Mouse (Mus musculus): ENCODE measurements around the gene Capn2. TPM values are rescaled to one million over a fixed set of nuclear protein-coding genes. Genes with fewer than 3 reads are reported as not detected.

The Capn2 gene
- total RNA-seq, 2 experiments from 2014 or later, result 63.2 to 68.1 TPM

DNA sequence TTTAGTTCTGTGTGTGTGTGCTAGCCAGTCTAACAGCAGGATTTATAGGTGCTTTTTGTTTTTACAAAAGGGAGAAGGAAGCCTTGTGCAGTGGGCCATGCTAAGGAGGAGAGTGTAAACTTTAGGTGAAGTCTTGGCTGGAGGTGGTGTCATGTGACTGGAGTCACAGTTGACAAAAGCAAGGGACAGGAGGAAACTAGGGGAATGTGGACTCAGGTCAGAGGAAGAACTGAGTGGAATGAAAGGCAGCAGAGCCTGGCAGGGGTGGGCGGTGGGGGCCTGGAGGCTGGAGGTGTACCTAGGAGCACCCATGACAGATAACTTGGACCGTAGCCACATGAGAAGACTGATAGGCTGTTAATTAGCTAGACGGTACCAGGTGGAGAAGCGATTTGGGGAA, 52.1 kb downstream of the Capn2 start:
- DNase-seq (ENCODE audit: low spot score in 2 of 2), result no peak

DNA sequence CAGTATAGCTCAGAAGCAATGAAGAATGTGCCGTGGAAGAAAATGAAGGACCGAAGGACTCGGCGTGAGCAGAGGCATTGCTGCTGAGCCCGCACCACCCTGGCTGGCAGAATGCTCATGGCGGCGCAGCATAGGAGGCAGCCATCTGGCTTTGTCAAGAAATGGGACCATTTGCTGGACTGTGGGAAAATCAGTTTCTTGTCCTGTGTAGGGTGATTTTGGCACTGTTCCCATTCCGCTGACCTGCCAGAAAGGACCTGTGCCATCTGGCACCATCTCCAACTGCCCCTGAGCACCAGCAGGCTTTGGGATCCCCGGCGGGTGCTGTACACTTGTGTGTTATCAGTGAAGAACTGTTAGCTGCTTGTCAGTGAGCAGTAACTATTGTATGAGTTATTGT, 55.6 kb downstream of the Capn2 start:
- DNase-seq (ENCODE audit: low spot score in 2 of 2), result peak in 1 of 2 experiments; percentile 38

DNA sequence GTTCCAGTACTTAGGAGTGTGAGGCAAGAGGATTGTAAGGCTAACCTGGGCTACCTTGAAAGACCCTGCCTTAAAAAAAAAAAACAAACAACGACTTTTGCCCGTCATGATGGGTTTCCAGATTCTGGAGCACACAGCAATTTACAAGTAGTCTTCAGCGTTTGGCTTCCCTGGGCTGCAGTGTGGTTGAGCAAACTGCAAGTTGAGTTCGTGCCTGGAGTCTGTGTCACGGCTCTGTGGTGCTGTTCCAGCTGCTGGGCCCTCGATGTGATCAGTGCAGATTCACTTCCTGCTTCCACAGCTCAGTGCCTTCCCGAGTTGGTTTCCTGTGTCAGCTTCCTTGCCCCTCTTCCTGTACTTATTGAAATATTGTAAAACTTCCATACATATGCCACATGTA, 56.1 kb downstream of the Capn2 start:
- no peak for DNase-seq (ENCODE audit: low spot score in 2 of 2)

DNA sequence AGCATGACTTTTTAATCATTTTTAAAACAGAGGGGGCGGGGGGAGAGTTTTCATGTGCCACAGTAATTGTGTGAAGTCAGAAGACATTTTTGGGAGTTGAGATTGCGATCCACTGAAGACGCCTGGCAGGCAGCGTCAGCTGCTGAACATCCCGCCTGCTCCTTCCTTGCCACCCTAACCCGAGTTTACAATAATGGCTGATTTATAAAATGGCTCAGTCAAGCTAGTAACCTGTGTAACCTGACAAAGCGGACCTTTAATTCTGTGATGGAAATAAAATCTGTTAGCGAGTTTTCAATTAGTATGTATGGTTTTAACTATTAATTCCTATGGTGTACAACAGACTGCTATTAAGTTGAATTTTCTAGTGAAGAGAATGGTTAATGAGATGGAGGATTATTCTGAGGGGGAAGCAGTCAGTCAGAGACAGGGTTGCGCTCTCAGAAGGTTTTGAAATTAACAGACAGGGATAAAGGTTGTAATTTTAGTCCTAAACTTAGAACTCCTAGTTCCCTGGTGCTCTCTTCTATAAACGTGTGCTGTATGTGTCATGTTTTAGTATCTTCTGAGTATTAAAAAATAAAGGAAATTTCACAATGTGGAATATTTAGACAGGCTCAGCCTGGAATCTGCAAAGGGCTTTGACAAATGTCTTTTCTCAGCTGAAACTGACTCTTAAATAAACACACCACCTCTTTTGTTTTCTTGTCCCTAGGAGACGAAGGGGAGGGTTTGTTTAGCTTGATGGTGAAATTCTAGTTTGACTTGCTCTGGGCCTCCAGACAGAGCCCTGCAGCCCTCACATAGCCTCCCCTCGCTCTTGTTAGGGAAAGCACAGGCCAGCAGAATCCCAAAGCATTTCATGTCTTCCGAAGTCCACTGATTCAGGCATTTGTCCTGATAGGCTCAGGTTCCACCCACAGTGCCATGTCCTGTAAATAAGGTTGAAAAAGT, 56.8 kb downstream of the Capn2 start:
- no peak for DNase-seq (ENCODE audit: low spot score in 2 of 2)

DNA sequence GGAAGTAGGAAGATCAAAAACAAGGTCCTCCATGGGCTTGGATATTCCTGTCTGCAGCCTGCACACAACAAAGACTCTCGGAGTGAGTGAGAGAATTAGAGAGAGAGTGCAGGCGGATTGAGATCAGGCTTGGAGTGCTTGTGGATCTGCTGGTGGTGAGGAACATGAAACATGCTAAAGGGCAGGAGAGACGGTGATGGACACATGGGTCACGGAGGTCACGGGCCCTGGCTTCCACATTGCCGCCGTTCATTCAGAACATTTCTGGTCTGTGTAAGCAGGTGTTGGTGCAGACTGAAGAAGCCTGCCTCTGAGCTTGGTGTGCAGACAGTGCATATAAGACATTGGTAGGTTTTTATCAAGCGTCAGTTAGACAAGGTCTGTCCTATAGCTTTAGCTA, 58.0 kb downstream of the Capn2 start:
- DNase-seq (ENCODE audit: low spot score in 2 of 2), result no peak

DNA sequence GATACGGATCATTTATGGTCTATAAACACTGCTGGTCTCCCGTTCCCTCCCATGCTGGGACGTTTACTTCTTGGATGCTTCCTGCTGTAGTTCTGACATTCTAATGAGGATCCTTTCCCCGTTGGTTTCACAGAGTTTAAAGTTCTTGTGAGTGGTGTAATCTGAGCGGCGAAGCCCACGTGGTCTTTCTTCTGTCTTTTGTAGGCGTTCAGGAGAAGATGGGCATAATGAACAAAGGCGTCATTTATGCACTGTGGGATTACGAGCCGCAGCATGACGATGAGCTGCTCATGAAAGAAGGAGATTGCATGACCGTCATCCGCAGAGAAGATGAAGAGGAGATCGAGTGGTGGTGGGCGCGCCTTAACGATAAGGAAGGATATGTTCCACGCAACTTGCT, 58.9 kb downstream of the Capn2 start:
- no peak for DNase-seq (ENCODE audit: low spot score in 2 of 2)

DNA sequence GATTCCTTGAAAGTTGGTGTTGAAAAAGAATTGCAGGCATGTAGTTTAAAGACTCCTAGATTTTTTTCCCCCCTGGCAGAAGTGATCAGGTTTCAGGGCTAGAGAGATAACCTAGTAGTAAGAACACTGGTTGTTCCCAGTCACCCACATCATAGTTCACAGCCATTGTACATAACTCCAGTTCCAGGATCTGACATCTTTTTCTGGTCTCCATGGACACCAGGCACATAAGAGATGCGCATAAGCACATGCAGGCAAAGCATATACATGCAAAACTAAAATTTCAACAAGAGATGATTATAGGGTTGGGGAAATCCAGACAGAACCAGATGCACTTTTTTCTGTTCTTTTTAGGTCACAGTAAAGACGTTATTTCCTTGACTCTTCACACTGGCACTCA, 62.3 kb downstream of the Capn2 start:
- no peak for DNase-seq (ENCODE audit: low spot score in 2 of 2)

DNA sequence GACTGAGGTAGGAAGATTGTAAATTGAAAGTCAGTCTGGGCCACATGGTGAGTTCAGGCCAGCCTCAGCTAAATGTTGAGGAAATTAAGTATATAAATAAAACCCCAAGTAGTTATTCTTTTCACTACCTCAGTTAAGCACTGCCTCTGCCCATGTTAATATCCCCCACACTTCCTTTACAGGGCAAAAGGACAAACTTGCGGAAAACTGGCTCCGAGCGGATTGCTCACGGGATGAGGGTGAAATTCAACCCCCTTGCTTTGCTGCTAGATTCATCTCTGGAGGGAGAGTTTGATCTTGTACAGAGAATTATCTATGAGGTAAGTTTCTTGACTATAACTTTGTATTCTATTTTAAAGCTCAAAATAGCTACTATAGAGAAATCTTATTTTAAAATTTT, 64.9 kb downstream of the Capn2 start:
- no peak for DNase-seq (ENCODE audit: low spot score in 2 of 2)

DNA sequence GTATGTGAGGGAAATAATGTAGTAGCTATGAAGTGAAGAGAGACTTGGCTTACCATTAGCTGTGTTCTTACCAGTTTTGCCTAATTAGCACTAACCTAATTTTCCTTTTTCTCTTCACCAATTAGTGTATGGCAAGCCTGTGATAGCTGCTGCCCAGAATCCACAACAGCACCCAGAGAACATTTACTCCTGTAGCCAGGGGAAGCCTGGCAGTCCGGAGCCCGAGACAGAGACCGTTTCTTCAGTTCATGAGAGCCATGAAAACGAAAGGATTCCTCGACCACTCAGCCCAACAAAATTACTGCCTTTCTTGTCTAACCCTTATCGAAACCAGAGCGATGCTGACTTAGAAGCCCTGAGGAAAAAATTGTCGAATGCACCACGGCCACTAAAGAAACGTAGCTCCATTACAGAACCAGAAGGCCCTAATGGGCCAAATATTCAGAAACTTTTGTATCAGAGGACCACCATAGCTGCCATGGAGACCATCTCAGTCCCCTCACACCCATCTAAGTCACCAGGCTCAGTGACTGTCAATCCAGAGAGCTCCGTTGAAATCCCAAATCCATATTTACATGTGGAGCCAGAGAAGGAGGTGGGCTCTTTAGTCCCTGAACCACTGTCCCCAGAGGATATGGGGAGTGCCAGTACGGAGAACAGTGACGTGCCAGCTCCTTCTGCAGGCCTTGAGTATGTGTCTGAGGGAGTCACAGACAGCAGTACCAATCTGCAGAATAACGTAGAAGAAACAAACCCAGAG, 69.0 kb downstream of the Capn2 start:
- no peak for DNase-seq (ENCODE audit: low spot score in 2 of 2)

DNA sequence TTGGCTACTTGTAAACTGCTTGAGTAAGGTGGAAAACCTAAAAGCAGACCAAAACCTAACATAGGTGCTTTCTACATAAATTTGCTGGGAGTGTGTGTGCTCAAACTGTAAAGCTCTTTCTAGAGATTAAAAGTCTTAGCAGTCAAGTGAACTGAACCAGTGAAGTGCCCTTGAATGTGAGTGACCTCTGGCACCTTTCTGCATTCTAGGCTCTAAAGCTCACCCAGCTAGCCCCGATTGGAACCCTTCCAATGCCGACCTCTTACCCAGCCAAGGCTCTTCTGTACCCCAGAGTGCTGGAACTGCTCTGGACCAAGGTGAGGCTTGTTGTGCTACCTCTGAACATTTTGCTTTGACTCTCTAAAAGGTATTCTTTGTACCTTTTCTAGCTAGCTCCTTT, 73.3 kb downstream of the Capn2 start:
- DNase-seq (ENCODE audit: low spot score in 2 of 2), result no peak

DNA sequence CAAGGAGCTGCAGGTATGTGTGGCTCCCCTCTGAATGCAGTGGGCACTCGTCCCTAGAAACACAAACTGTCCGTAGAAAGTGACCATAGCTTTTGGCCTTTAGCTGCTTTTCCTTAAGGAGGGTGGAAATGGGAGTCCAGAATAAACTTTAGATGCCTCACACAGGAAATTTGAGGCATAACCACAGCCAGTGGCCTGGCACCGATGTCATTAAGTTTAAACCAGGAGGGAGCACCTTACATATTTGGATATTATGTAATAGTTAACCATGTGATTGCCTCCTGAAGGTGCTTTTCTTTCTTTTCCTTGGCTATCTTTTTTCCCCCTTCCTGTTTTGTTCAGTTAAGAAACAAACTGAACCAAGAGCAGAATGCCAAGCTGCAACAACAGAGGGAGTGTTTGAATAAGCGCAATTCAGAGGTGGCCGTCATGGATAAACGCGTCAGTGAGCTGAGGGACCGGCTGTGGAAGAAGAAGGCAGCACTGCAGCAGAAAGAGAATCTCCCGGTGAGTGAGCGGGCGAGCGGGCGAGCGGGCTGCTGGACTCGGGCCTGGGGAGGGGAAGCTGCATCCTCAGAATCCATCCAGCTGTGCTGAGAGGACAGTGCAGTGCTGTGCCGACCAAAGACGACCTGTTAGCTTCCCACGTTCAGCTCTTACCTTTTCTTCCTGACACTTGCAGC, 75.5 kb downstream of the Capn2 start:
- DNase-seq (ENCODE audit: low spot score in 2 of 2), result no peak

DNA sequence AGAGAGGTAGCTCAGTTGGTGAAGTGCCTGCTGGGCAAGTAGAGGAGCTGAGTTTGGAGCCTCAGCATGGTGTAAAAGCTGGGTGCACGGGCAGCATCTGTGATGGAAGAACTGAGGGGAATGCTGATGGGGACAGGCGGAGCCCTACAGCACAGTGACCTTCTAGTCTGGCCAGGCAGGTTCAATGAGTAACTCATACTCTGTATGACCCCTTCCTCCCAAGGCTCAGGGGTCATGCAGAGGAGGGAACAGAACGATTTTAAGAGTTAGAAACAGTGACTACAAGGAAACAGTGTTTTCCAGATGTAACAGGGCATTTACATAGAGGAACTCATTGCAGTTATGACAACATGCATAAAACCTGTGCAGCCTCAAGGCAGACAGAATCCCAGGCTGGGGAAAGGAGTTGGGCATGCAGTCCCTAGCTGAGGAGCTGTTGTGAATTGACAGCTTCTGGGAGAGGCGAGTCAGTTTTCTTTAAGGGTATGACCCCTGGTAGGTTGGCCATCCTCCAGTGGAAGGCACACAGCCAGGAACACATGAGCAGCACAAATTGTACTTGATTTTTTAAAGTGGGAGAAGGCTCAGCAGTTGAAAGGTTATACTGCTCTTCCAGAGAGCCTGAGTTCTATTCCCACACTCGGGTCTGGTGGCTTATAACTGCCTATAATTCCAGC, 77.7 kb downstream of the Capn2 start:
- DNase-seq (ENCODE audit: low spot score in 2 of 2), result peak in 1 of 2 experiments; percentile 44

DNA sequence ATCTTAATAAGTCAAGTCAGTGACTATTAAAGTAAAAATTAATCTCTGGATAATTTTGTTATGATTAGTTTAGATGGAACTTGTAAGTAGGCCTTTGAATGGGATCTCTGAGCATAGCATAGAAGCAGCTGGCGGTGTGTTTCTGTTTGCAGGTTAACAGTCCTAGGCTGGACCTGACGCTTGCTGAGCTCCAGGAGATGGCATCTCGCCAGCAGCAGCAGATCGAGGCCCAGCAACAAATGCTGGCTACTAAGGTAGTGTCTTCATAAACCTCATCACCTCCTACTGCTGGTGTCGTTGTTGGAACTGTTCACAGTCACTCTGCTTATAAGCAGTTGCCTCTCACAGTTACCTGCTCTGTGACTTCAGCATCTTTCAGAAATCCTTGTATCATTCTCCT, 80.7 kb downstream of the Capn2 start:
- DNase-seq (ENCODE audit: low spot score in 2 of 2), result no peak

DNA sequence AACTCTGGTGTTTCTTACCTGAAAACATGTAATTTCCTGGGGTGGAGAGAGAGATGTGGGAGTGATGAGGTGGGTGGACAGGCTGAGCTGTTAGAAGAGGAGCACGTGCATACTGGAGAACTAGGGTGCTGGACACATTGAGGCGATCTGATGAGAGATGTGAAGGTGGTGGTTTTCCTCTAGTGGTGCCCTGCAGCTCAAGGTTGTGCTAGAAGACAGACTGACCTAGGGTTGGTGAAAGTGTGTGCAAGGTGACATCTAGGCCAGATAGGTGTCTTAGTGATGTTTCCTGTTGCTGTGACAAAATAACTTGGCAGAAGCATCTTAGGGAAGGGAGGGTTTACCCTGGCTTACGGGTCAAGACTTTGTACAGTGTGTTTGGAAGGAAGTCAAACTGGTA, 85.3 kb downstream of the Capn2 start:
- DNase-seq (ENCODE audit: low spot score in 2 of 2), result no peak

DNA sequence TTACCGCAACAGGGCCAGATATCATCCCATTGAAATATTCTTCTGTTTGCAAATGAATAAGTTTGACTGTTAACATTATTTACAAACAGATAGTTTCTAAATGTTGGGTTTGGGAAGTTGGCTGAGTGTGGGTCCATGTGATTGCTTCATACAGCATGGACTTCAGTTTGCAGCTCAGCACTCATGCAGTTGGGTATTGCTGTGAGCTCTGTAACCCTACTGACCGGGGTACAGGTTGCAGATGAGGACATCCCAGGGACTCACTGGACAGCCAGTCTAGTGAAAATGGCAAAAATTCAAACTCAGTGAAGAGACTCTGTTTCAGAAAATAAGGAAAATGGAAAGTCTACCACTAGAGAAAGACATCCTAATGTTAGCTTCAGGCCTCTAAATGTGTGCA, 86.7 kb downstream of the Capn2 start:
- no peak for DNase-seq (ENCODE audit: low spot score in 2 of 2)

DNA sequence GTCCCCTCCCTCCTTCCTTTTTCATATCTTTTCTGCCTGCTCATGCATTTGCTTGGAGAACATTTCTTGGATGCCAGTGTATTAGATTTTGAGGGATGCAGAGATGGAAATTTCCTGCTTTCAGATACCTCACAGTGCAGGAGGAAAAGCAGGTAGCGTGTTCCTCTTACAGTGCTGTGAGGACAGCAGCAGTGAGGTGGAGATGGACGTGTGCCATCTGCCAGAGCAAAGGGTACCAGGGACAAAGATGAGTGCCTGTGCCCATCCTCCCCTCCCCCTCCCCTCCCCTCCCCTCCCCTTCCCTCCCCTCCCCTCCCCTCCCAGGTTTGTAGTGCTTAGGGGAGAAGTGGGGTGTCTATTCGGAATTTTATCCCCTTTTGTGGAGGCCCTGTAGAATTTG, 87.6 kb downstream of the Capn2 start:
- DNase-seq (ENCODE audit: low spot score in 2 of 2), result no peak

DNA sequence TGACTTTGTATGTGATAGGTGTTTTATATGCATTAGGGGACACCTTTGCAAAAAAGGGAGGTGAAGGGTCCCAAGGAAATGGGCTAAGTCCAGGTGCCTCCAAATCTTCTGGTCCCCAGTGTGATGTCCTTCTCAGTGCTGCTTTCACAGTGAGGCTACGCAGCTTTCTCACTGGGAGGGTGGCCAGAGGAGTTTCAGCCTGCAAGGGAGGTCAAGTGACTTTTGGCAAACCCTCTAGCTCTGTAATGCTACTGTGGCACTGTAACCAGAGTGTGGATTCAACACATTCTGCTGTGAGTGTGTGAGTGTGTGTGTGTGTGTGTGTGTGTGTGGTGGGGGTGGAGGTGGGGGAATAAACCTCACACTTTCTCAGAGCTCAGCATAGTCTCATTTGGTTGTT, 90.0 kb downstream of the Capn2 start:
- no peak for DNase-seq (ENCODE audit: low spot score in 2 of 2)

DNA sequence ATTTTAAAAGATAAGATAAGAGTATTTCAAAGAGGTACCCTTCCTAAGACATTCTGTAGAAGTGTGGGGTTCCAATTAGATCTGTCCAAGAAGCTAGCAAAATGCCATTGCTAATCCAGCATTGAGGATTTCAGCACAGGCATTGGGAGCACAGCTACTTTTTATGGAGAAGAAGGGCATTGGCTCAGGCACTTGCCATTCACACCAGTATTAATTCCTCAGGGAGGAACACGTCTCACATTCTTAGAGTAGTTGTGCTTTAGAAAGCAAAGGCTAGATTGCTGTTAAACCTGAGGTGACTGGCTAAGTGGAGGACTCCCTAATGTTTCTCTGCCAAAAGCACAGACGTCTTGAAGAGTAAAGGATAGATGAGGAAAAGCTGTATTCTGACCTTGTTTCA, 91.0 kb downstream of the Capn2 start:
- DNase-seq (ENCODE audit: low spot score in 2 of 2), result no peak

DNA sequence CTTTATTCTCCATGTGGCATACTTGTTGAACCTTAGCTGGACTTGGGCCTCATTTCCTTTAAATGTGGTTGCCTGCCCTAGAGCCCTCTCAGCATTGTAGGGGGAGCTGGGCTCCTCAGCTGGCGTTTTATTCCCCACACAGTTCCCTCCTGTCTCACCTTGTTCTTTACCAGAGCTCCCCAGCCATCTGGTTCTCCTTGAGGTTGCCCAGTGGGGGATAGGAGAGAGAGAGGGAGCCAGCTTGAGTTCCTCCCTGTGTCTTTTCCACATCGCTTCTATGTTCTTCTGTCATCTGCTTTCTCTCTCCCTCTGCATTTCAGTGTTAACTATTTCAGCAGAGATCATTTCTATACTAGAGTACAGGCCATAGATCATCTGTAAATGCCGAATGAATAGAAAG, 92.2 kb downstream of the Capn2 start:
- DNase-seq (ENCODE audit: low spot score in 2 of 2), result no peak

DNA sequence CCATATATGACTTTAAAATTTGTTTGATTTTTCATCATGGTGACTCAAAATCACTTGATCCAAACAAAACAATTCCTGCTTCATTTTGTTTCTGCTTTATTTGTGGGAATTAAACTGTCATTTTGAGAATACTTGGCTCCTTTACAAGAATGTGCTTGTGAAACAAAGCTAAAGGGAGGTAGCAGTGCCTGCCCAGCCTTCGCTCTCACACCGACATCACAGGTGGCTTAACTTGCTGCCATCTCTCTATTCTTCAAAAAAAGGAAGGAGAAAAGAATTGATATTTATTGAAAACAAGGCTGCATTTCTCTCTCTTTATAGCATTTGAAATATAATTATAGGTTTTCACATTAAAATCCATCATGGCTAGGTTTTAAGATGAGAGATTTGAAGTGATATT, 93.1 kb downstream of the Capn2 start:
- DNase-seq (ENCODE audit: low spot score in 2 of 2), result no peak

DNA sequence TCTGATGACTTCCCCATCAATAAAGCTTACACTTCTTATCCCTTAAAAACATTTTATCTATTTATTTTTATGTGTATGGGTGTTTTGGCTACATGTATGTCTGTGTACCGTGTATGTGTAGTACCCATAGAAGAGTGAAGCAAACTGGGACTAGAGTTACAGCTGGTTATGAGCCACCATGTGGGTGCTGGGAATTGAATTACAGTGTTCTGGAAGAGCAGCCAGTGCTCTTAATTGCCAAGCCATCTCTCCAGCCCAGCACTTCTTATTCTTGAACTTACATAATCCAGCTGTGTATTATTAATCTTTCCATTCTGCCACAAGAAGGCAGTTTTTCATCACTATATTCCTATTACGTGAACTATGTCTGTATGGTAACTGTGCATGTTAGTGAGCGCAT, 97.9 kb downstream of the Capn2 start:
- no peak for DNase-seq (ENCODE audit: low spot score in 2 of 2)
